Mouse (Mus musculus) spleen, adult 2 months (tissue): ENCODE data around the gene Npl.

ENCODE experiments used
- CTCF ChIP-seq: fragments of 200-500 bp; IDR thresholded peaks from 2 replicates; pipeline ENCODE4 v1.5.1; 2011; ENCODE audit warnings: mild to moderate bottlenecking, inconsistent platforms; ENCODE audit not compliant: insufficient read depth, insufficient read length, insufficient replicate concordance; ENCODE audit errors: extremely low read depth
- POLR2A ChIP-seq: fragments of 200-500 bp; IDR thresholded peaks from 2 replicates; pipeline ENCODE4 v1.6.1; 2011; ENCODE audit warnings: low read depth, low read length, inconsistent platforms

GRCm38 (mm10) chr1:153461796-153462195 lies 88.0 kb downstream of the Npl start:
- TF ChIP-seq POLR2A: no peak
- TF ChIP-seq CTCF: no peak
